Mouse (Mus musculus): ENCODE measurements around the gene Zim1.

GRCm38 (mm10) chr7:6696241-6697045, at the start of gene Zim1:
- peak; percentile 6; the same call in 1 of the 2 replicates for TF ChIP-seq CTCF (IDR thresholded peaks at IDR 0.05; ENCODE audit: low read depth)
- no peak for TF ChIP-seq EP300 (IDR thresholded peaks at IDR 0.05; ENCODE audit: low read depth)
